Mouse (Mus musculus) bone marrow, adult 2 months (tissue): ENCODE measurements around the gene Atp2c2.

Experiments used
- CTCF ChIP-seq: fragments of 200-500 bp; IDR thresholded peaks from 2 replicates; pipeline ENCODE4 v1.5.1; 2011; ENCODE audit warnings: low read length, control low read depth; ENCODE audit not compliant: control insufficient read depth, insufficient read depth
- POLR2A ChIP-seq: fragments of 200-500 bp; IDR thresholded peaks from 2 replicates; pipeline ENCODE4 v1.6.1; 2011; ENCODE audit warnings: low read depth, mild to moderate bottlenecking, control low read depth, low read length, borderline replicate concordance; ENCODE audit not compliant: control insufficient read depth

GRCm38 (mm10) chr8:119806422-119807263 is 106.8 kb downstream of the Atp2c2 start:
- no peak for TF ChIP-seq CTCF
- TF ChIP-seq POLR2A: no peak
